Mouse (Mus musculus) A20 (cell line): Measurements from ENCODE around the gene Nos3.

ENCODE experiments used
- DNase-seq: peaks from one replicate; pipeline ENCODE4 v3.0.0-alpha.2; 2011; ENCODE audit warnings: low read depth, low spot score

Gene Nos3

DNA sequence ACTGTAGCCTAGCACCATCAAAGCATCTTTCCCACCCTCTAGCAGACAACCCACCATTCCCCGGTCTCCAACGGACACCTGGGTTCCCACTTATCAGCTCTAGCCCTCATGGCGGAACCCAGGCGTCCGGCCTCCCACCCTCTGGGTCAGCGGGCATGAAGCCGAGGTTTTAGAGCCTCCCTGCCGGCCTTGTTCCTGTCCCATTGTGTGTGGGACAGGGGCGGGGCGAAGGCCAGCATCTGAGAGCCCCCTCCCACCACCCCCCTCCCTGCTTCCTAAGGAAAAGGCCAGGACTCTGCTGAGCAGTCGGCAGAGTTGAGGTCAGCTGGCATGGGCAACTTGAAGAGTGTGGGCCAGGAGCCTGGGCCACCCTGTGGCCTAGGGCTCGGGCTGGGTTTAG is at the start of gene Nos3:
Nos3 (plus strand) TSS at position 303 of the 400 bp plus-strand sequence.
- no peak for DNase-seq

GRCm38 (mm10) chr5:24319776-24320466 is 44.7 kb upstream of the Nos3 start:
- peak; percentile 36 for DNase-seq

- DNase-seq = no peak
These were observed 44.2 kb upstream of the Nos3 start for GRCm38 (mm10) chr5:24320467-24320813.

DNA sequence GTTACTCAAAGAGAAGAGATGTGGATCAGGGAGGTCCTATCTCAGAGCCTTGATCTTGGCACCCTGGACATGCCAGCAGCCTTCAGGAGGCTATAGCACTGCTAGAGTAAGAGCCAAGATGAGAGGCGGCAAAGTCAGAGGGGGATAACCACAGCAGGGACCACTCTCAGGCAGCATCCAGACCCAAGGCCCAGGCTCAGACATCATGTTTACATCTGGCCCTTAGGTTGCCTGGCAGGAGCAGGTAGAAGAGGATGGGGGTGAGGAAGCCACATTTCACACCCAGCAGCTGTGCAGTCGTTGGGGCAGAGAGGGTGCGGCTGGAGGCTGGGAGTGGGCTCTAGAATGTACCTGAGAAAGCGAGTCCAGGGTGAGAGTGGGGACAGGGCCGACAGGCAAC is 43.7 kb upstream of the Nos3 start:
- DNase-seq = no peak

- no peak for DNase-seq
These were observed 42.6 kb upstream of the Nos3 start for GRCm38 (mm10) chr5:24321711-24322682.

GRCm38 (mm10) chr5:24325251-24325650 is 39.4 kb upstream of the Nos3 start:
- DNase-seq = no peak

GRCm38 (mm10) chr5:24326166-24326841 is 38.3 kb upstream of the Nos3 start:
- DNase-seq = no peak

DNA sequence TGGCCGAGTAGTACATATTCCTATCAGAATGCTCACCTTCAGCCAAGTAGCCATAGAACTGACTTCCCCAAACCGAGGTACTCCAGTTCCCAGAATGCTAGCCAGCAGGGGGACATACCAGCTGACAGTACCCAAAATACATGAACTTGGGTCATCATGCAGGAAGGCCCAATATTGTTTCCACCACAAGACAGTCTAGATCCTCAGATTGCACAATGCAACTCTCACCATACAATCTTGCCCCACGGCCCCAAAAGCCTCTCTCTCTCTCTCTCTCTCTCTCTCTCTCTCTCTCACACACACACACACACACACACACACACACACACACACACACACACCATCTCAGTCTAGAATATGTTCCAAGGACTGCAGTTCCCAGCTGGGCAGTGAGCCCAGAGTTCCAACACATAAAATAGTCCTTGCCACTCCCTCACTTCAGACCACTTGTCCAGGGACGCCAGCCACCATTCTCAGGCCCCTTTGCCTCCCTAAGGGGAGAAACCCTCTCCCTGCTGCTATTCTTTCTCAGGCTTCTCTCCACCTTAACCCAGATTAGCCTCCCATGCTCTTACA is 37.7 kb upstream of the Nos3 start:
- no peak for DNase-seq

DNA sequence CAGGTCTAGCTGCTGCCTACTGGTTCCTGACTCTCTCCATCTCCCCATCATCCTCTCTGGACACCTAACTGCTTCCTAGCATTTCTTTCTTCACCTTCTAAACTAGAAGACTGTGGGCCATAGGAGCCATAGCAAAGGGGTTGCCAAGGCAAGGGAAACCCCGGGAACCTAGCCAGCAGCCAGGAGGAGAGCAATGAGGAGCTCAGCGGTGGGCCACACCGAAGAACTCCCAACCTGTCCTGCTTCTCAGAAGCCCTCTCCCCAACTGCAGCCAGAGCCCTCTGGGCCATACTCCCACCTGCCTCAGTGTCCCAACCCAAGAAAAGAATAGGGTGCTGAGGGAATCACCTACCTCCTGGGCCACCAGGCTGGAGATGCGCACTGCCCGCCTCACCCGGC is 35.8 kb upstream of the Nos3 start:
- no peak for DNase-seq

- DNase-seq = no peak
These were observed 35.2 kb upstream of the Nos3 start for GRCm38 (mm10) chr5:24329212-24329964.

- no peak for DNase-seq
These were observed 34.7 kb upstream of the Nos3 start for GRCm38 (mm10) chr5:24329965-24330298.

GRCm38 (mm10) chr5:24332401-24332800 is 32.2 kb upstream of the Nos3 start:
- no peak for DNase-seq

GRCm38 (mm10) chr5:24334749-24335148 is 29.9 kb upstream of the Nos3 start:
- DNase-seq = no peak

GRCm38 (mm10) chr5:24335888-24336511 is 28.6 kb upstream of the Nos3 start:
- DNase-seq = peak; percentile 20

DNA sequence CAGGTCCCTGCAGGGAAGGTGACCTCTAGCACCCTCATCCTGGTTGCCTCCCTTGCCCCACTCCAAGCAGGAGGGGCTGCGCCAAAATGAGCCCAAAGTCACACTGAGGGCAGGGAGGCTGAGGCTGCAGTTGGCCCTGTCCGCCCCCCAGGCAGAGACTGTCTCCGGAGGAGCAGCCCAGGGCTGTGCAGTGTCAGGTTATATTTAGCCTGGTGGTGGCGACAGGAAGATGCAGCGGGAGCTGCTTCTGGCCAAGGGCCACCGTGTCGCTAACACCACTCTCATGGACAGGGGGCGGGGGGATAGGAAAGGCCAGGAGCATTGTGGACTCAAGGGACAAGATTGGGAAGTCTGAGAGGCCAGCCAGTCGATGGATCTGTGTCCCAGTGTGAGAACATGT is 27.2 kb upstream of the Nos3 start:
- DNase-seq = no peak

- no peak for DNase-seq
These were observed 26.8 kb upstream of the Nos3 start for GRCm38 (mm10) chr5:24337821-24338220.

DNA sequence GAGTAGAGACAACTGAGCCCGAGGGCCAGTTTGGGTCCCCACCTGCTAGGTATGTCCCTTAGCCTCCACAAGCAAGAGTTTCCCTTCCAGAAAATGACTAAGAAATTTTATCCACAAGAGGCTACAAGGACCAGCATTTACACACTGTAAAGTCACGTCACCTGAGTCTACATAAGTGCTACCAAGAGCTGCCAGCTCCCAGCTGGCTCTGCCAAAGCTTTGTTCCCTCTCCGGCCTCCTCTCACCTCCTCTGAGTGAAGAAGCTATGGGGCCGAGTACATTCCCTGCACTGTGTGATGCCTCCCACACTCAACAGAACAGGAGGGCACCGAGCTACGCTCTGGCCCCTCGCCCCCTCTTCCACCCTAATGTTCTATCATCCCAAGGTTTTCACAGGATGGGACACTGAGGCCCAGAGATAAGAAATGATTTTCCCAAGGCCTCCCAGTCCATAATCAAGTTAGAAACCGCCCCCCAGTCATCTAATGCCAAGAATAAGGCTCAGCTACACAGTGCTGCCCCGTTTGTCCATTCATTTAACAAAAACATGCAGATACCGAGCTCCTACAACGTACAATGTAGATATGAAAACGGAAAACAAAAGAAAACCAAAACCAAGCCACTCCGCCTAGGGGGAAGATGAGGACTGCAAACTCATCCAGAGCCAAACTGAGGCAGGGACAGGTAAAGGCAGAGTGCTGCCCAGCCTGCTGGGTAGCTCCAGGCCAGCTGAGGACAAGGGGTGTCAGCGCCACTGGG is 22.2 kb upstream of the Nos3 start:
- no peak for DNase-seq

GRCm38 (mm10) chr5:24342966-24343365 is 21.6 kb upstream of the Nos3 start:
- DNase-seq = no peak

GRCm38 (mm10) chr5:24343379-24343778 is 21.2 kb upstream of the Nos3 start:
- DNase-seq = no peak

GRCm38 (mm10) chr5:24343977-24344436 is 20.6 kb upstream of the Nos3 start:
- no peak for DNase-seq
